Mouse (Mus musculus) intestine, embryonic 14.5 days (tissue): Measurements from ENCODE around the gene Fam84a. TPM values are rescaled to one million over a fixed set of nuclear protein-coding genes. Genes with fewer than 3 reads are reported as not detected.

Experiments used
- ATAC-seq: fragments of 200-750 bp; cut with Nextera tagmentation; replicated peaks from 2 replicates; pipeline ENCODE4 v1.8.0; 2017; ENCODE audit warnings: low read depth, moderate number of reproducible peaks, moderate TSS enrichment, moderate library complexity; ENCODE audit not compliant: low FRiP score, low TSS enrichment
- DNase-seq: peaks from one replicate; pipeline ENCODE4 v3.0.0-alpha.2; 2018; ENCODE audit warnings: low spot score
- H3K27ac ChIP-seq: fragments of 300-500 bp; sonication (generic); 2 replicates; pipeline ENCODE4 v1.5.1; 2014; ENCODE audit warnings: low read depth, mild to moderate bottlenecking, control low read depth
- H3K27me3 ChIP-seq: fragments of 300-500 bp; sonication (generic); replicated peaks from 2 replicates; pipeline ENCODE4 v1.6.1; 2014; ENCODE audit warnings: low read length, control low read depth; ENCODE audit not compliant: control insufficient read depth, insufficient read depth
- H3K36me3 ChIP-seq: fragments of 300-500 bp; sonication (generic); 2 replicates; pipeline ENCODE4 v1.6.1; 2014; ENCODE audit warnings: low read length, control low read depth; ENCODE audit not compliant: control insufficient read depth, insufficient read depth
- H3K4me1 ChIP-seq: fragments of 300-500 bp; sonication (generic); replicated peaks from 2 replicates; pipeline ENCODE4 v1.6.1; 2014; ENCODE audit warnings: low read length, control low read depth, mixed read lengths; ENCODE audit not compliant: control insufficient read depth, insufficient read depth
- H3K4me2 ChIP-seq: fragments of 300-500 bp; sonication (generic); 2 replicates; pipeline ENCODE4 v1.6.1; 2014; ENCODE audit warnings: low read length
- H3K4me3 ChIP-seq: fragments of 300-500 bp; sonication (generic); 2 replicates; pipeline ENCODE4 v1.5.1; 2014; ENCODE audit warnings: low read depth, low read length, control low read depth, mixed read lengths
- H3K9ac ChIP-seq: fragments of 300-500 bp; sonication (generic); 2 replicates; pipeline ENCODE4 v1.6.1; 2014; ENCODE audit warnings: mild to moderate bottlenecking, low read length
- H3K9me3 ChIP-seq: fragments of 300-500 bp; sonication (generic); 2 replicates; pipeline ENCODE4 v1.6.1; 2016; ENCODE audit warnings: low read length, control low read depth; ENCODE audit not compliant: control insufficient read depth
- WGBS: fragments of 180-500 bp; shearing (Covaris S2); extraction: QIAGEN DNeasy Blood & Tissue Kit; methylation state at CpG from one replicate; pipeline ENCODE4 v1.1.7; 2014; 5-methylcytosine and 5-hydroxymethylcytosine counted together
- polyA plus RNA-seq: library from polyadenylated mRNA; unstranded; fragments of >200 nt; fragmentation: Nextera tagmentation; extraction: Ambion mirVana; gene quantifications from 2 replicates; pipeline ENCODE4 v1.2.1, GENCODE M21; 2014

Fam84a gene
- 5.5 and 5.7 TPM in 2 replicates for polyA plus RNA-seq

- peaks cover 14% of the 10 kb centered on the region; the same call in 1 of the 2 replicates for H3K4me1 ChIP-seq
- peak; percentile 93 for ATAC-seq
- peak within 1 kb of the TSS; percentile 77 for H3K4me2 ChIP-seq
- DNase-seq, result peak; percentile 93
- 1% methylated on average over 31 of the region's 31 CpGs for WGBS
- peak within 1 kb of the TSS; percentile 34; the same call in 1 of the 2 replicates for H3K9ac ChIP-seq
- H3K27me3 ChIP-seq, result peaks cover 36% of the 10 kb centered on the region
- no peak within 1 kb of the TSS for H3K27ac ChIP-seq
- no peaks in the 10 kb centered on the region for H3K36me3 ChIP-seq
- H3K4me3 ChIP-seq, result peak within 1 kb of the TSS; percentile 50
- no peaks in the 10 kb centered on the region for H3K9me3 ChIP-seq
These were observed at the start of gene Fam84a for GRCm38 (mm10) chr12:14151921-14152320. Gene Fam84a (minus strand): TSS chr12:14152054.

- DNase-seq, result no peak
- H3K4me2 ChIP-seq, result no peak overlapping the region
- H3K27ac ChIP-seq, result no peak overlapping the region
- H3K36me3 ChIP-seq, result no peaks in the 10 kb centered on the region
- H3K4me1 ChIP-seq, result no peaks in the 10 kb centered on the region
- no peaks in the 10 kb centered on the region for H3K9me3 ChIP-seq
- 71% methylated on average over 3 of the region's 3 CpGs for WGBS
- no peak overlapping the region for H3K9ac ChIP-seq
- no peak for ATAC-seq
- no peak overlapping the region for H3K4me3 ChIP-seq
- no peaks in the 10 kb centered on the region for H3K27me3 ChIP-seq
These were observed 43.6 kb upstream of the Fam84a start for GRCm38 (mm10) chr12:14195479-14195878.

GRCm38 (mm10) chr12:14186689-14187195 is 34.9 kb upstream of the Fam84a start:
- H3K9ac ChIP-seq, result no peak overlapping the region
- no peaks in the 10 kb centered on the region for H3K9me3 ChIP-seq
- H3K4me1 ChIP-seq, result no peaks in the 10 kb centered on the region
- ATAC-seq (peak; percentile 64), DNase-seq (no peak)
- H3K36me3 ChIP-seq, result no peaks in the 10 kb centered on the region
- no peak overlapping the region for H3K4me2 ChIP-seq
- WGBS, result 58% methylated on average over 3 of the region's 3 CpGs
- no peak overlapping the region for H3K4me3 ChIP-seq
- no peak overlapping the region for H3K27ac ChIP-seq
- no peaks in the 10 kb centered on the region for H3K27me3 ChIP-seq

- Histone ChIP-seq H3K27me3 (no peaks in the 10 kb centered on the region), H3K9ac (no peak overlapping the region), H3K4me3 (no peak overlapping the region), H3K36me3 (no peaks in the 10 kb centered on the region), H3K9me3 (no peaks in the 10 kb centered on the region), H3K4me1 (no peaks in the 10 kb centered on the region), H3K4me2 (no peak overlapping the region), H3K27ac (no peak overlapping the region)
- DNase-seq (no peak), ATAC-seq (no peak)
- 65% methylated on average over 2 of the region's 2 CpGs for WGBS
These were observed 13.9 kb upstream of the Fam84a start for GRCm38 (mm10) chr12:14165713-14166112.

- no peak for DNase-seq
- Histone ChIP-seq H3K9me3 (no peaks in the 10 kb centered on the region), H3K4me2 (no peak overlapping the region), H3K4me1 (no peaks in the 10 kb centered on the region), H3K9ac (no peak overlapping the region), H3K4me3 (no peak overlapping the region), H3K27me3 (no peaks in the 10 kb centered on the region), H3K36me3 (no peaks in the 10 kb centered on the region), H3K27ac (no peak overlapping the region)
- 93% methylated on average over 1 of the region's 1 CpGs for WGBS
- ATAC-seq, result no peak
These were observed 13.1 kb upstream of the Fam84a start for GRCm38 (mm10) chr12:14164936-14165335.

GRCm38 (mm10) chr12:14152426-14152825 is 572 bp upstream of the Fam84a start:
- no peak for ATAC-seq
- Histone ChIP-seq H3K4me1 (peaks cover 14% of the 10 kb centered on the region; the same call in 1 of the 2 replicates), H3K4me3 (peak overlapping the region; percentile 50), H3K36me3 (no peaks in the 10 kb centered on the region), H3K9me3 (no peaks in the 10 kb centered on the region), H3K27me3 (peaks cover 36% of the 10 kb centered on the region), H3K27ac (no peak overlapping the region), H3K9ac (no peak overlapping the region), H3K4me2 (peak overlapping the region; percentile 77)
- peak; percentile 65 for DNase-seq
- WGBS, result 1% methylated on average over 14 of the region's 14 CpGs

- 8% methylated on average over 19 of the region's 19 CpGs for WGBS
These were observed 770 bp downstream of the Fam84a start for GRCm38 (mm10) chr12:14150936-14151631.

GRCm38 (mm10) chr12:14150568-14150909 is 1.3 kb downstream of the Fam84a start:
- Histone ChIP-seq H3K4me3 (peak overlapping the region; percentile 50), H3K27me3 (peaks cover 36% of the 10 kb centered on the region), H3K27ac (no peak overlapping the region), H3K4me1 (peaks cover 14% of the 10 kb centered on the region; the same call in 1 of the 2 replicates), H3K9ac (no peak overlapping the region), H3K4me2 (peak overlapping the region; percentile 77), H3K9me3 (no peaks in the 10 kb centered on the region), H3K36me3 (no peaks in the 10 kb centered on the region)
- no peak for ATAC-seq
- no peak for DNase-seq
- WGBS, result 3% methylated on average over 20 of the region's 20 CpGs

More at GRCm38 (mm10) chr12:14150936-14151631, 770 bp downstream of the Fam84a start:
- H3K9ac ChIP-seq, result no peak overlapping the region
- no peaks in the 10 kb centered on the region for H3K9me3 ChIP-seq
- peaks cover 36% of the 10 kb centered on the region for H3K27me3 ChIP-seq
- no peaks in the 10 kb centered on the region for H3K36me3 ChIP-seq
- DNase-seq (peak; percentile 67), ATAC-seq (peak; percentile 42)
- H3K4me2 ChIP-seq, result peak overlapping the region; percentile 77
- no peak overlapping the region for H3K27ac ChIP-seq
- peak overlapping the region; percentile 50 for H3K4me3 ChIP-seq
- peaks cover 14% of the 10 kb centered on the region; the same call in 1 of the 2 replicates for H3K4me1 ChIP-seq
